Mouse (Mus musculus) monocyte, adult 5-6 weeks (primary cell): ENCODE results near the gene Prss36. TPM values are rescaled to one million over a fixed set of nuclear protein-coding genes. Genes with fewer than 3 reads are reported as not detected.
"Not testable (repeated sequence)": the region's sequence is repeated elsewhere in the genome, so short reads cannot be mapped to it uniquely, and the experiment has no call there.

Source experiments
- ATAC-seq: fragments of 153-309, 156-312 bp; replicated peaks from 2 replicates; pipeline ENCODE4 v1.8.0; 2017; ENCODE audit warnings: mild to moderate bottlenecking; ENCODE audit not compliant: low TSS enrichment, insufficient number of reproducible peaks, severe bottlenecking, poor library complexity, low FRiP score
- total RNA-seq: library from RNA; stranded (forward); fragments of 200-1000, 200-491, 200-594 nt; gene quantifications from 3 replicates; pipeline ENCODE4 v1.2.3, GENCODE M21; 2017

The Prss36 gene
- total RNA-seq: 1.1 TPM in 2 of 3 replicates, not detected in the other

DNA sequence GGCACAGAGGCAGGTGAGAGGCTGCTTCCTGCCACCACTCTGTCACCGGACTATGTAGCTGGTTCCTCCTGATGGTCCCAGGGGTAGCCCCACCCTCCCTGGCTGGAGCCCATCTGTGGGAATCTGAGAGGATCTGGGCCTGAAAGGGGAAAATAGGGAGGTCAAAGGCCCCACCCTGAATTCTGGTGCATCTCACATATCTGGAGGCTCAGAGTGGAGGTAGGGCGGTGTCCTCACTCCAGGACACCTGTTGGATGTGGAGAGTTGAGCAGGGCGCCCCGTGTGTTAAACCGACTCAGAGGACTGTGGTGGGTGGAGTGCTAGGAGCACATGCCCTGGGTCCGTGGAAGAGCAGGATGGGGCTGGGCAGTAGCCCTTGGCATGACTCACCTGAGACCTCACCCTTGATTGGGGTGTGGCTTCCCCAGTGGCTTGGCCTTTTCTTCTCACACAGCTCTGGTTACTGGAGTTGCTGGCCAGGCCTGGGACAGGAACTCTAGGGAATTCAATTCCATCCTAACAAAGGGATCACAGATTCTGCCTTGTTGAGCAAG lies at the start of gene Prss36:
Prss36 (minus strand) TSS at position 256 of the 554 bp plus-strand sequence.
- no peak; the same call in 1 of the 2 replicates for ATAC-seq

DNA sequence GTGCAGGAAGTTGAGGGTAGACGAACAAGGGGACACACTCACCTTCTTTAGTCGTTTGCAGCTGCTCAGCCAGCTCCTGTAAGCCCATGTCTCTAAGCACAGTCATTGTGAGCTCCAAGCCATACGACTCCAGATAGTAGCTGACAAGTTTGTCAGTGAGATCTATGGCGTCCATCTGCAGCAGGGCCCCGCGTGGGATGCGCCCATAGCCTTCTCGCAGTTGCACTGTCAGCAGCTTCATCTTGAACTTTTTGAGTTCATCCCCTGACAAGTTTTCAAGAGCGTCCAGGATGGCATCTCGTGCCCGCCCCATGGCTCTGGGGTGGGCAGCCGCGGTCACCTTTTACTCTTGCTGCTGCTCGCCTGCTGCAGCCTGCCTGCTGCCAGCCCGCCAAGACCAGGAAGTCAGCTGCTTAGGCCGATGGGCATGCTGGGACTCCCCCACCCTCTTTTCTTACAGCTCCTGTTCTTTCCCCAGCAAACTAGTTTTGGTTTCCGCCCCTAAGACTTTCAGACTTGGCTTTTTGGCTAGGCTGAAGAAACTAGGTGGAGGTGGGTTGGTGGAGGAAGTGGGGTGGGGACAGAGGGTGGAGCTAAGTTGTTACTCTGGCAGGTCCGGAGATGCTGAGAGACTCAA lies 46.9 kb upstream of the Prss36 start, which contains the start of gene Pycard:
Pycard (minus strand) TSS at position 527 of the 637 bp plus-strand sequence.
- peak; percentile 54 for ATAC-seq

DNA sequence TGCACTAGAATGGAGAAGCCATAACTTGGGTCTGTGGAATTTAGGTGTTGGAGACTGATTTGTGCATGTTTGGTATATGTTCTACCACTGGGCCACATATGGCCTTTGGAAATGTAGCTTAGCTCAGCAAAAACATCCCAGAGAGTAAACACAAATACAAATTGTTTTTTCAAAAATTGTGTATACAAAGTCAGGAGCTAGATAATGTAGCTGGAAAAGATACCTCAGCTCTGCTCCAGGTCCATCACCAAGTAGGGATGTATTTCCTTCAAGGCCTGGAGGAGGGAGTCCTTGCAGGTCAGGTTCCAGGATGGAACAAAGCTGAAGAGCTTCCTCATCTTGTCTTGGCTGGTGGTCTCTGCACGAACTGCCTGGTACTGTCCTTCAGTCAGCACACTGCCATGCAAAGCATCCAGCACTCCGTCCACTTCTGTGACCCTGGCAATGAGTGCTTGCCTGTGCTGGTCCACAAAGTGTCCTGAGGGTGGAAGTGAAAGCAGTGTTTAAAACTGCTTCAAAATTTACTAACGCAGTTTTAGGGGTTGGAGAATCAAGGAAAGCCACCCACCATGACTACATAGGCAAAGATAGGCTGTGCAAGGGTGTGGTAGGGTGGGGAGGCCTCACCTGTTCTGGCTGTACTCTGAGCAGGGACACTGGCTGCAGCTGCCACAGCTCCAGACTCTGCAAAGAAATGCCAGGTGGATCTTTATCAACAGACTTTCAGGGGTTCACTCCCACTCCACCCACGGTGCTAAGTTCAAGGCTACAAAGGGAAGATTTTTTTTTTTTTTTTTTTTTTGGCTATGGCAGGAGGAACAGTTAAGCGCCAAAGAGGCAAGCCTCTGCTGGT lies 46.2 kb upstream of the Prss36 start:
- ATAC-seq: 0 out of 2 replicates have a peak, but pooled peaks have one; percentile 16

DNA sequence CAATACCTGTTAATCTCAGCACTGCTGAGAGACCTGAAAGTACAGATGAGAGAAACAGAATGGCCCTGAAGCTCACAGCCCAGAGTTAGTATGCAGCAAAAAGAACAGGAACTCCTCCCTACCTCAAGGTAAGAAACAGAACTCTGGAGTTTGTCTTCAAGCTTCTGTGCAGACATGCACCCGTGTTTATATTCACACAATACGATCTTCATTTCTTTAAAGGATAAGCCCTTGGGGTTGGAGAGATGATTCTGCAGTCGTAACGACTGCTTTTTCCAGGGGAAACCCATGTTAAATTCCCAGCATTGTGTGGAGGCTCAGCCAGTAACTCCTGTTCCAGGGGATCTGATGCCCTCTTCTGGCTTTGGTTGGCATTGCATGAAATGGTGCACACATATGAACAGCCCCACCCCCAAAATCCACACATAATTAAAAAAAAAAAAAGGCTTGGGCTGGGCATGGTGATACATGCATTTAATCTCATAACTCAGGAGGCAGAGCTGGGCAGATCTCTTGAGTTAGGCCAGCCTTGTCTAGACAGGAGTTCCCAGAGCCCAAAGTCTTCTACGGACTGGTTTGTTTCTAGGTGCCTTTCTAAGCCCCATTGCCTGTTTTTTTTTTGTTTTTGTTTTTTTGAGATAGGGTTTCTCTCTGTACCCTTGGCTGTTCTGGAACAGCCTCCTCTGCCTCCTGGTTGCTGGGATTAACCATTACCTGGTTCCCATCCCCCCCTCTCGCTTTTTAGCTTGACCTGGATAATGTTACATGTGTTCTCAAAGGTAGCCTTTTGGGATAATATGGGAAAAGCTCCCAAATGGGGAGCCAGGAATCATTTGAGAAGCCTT lies 45.3 kb upstream of the Prss36 start:
- peak; percentile 42; the same call in 1 of the 2 replicates for ATAC-seq

DNA sequence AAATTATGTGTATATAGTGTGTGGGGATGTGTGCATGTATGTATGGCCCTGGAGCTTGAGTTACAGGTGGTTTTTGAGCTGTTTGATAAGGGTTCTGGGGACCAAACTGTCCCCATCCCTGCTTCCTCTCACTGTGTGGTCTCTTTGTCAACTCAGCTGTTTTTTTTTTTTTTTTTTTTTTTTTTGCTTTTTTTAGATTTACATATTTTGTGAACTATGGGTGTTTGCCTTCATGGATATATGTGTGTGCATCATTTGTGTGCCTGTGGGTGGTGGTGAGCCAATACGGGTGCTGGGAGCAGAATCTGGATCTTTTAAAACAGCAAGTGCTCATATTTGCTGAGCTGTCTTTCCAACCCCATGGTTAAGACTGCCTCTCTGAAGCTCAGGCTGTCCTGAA lies 42.4 kb upstream of the Prss36 start:
- no peak for ATAC-seq

DNA sequence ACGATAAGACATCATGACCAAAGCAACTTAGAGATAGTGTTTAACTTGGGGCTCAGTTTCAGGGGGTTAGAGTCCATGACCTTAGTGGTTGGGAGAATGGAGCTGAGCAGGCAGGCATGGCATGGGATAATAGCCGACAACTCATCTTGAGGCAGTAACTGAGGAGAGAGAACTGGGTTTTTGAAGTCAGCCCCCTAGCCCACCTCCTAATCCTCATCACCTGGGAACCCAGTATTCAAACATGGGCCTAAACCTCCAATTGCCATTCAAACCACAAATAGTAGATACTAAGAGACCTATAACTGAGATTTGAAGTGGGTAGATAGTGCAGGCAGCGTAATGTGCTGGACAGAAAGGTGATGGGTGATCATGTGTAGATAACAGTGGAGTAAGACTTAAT lies 34.1 kb upstream of the Prss36 start:
- ATAC-seq: no peak

DNA sequence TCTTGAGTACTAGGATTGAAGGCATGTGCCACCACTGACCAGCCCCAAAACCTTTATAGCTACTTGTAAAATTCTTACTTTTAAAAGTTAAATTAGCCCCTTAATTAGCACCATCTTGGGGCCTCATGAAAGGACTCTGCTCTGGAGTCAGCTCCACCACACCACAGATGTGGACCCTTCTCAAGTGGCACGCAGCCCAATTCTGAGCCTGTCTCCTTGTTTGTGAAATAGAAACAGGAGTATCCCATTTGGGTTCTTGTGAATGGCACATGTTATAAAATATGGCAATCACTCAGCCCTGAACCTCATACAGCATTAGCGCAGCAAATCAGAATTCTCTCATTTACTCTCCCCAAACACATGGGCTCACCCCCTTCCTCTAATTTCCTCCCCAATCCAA lies 32.3 kb upstream of the Prss36 start:
- ATAC-seq: no peak

DNA sequence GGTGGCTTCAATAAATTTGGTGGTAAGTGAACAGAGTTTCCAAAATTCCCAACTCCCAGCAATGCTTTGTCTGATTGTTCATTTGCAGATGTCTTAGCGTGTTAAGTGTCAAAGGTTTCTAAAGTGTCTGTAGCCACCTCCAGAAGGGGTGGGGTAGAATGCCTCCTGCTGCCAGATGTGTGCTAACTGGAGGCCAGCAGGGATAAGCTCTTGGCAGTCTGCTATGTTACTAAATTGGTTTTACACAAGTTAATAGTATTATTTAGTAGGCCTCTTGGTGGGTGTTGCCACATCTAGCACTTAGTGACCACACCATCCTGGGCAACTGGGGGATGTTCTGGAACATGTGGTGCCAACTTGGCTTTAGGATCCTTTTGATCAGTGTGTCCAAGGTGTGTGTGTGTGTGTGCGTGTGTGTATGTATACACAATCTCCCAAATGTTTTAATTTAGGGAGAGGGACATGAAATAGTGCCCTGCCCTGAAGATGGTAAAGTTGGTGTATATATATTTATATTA lies 27.9 kb upstream of the Prss36 start:
- ATAC-seq: no peak

DNA sequence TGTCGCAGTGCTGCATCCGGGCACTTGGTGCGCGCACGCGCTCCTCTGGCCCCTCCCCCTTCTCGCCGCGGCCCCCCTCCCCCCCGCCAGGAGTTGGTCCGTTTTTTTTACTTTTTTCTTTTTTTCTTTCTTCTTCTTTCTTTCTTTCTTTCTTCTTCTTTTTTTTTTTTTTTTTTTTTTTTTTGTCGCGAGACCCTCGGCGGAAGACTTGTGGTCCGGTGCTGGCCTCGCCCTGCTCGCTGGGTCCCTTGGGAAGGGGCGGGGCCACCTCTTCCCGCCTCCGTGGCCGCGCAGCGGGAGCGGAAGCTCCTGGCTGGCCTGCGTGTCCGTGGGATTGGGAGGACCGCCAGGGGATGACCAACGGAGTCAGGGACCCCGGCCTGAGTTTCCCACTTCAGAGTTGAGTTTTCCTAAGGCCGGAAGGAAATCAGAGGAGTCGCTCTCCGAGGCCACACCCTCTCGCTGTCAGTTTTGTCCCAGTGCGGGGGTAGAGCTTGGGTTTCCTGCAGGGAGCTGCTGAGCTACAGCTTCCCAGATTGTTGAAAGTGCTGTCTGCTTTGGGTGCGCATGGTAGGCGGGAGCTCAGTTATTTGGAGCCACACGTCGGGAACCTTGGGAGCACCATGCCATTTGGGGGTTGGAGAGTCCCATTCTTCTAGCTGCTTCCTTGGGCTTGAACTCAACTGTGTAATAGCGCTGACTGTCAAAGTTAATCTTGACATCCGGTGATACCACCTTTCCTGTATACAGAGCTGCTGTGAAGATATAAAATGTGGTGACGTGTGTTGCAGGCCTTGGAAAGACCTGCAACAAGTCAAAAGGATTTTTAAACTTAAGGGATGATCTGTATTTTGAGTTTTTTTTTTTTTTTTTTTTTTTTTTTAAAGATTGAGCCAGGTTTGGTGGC lies 21.6 kb upstream of the Prss36 start:
- ATAC-seq: no peak; the same call in none of the 2 replicates

DNA sequence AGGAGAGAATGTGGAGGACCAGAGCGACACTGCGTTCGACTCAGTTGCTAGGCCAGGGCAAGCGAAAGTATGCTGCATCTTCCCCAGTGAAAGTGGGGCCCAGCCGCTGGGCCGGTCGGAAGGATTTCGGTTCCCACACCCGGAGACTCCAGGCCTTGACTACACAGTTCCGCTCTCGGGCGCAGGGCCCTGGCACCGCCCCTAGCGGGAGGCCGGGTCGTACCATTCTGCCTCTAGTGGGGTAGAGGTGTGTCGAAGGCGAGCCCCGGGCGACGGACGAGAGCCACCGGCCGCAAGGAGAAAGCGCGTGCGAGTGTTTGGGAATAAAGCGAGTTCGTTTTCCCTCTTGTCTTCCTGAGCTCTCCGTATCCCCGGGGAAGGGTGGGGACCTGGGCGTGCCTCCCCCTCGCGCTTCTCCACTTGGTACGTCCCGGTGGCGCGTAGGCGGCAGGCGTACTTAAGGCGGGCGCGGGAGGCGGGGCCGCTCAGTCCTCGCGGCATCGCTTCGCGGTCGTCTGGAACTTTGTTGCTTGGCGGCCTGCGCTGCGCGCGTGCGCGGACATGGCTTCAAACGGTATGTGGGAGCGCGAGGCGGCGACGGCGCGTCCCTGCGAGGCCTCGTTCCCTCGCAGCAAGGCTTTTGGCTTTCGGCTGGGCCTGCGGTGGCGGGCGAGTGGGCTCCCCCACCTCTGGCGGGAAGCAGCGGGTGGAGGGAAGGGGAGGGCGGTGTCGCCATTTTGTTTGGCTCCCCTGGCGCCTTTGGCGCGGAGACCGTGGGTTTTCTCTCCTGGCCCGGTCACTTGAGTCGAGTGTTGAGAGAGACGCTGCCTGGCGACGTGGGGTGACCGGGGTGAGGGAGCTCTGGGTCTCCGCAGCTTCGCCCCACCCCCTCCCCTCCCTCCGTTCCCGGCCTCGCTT lies 20.7 kb upstream of the Prss36 start, which contains the start of gene Fus:
Fus (plus strand) TSS at position 454 of the 918 bp plus-strand sequence.
- peak; percentile 94 for ATAC-seq

DNA sequence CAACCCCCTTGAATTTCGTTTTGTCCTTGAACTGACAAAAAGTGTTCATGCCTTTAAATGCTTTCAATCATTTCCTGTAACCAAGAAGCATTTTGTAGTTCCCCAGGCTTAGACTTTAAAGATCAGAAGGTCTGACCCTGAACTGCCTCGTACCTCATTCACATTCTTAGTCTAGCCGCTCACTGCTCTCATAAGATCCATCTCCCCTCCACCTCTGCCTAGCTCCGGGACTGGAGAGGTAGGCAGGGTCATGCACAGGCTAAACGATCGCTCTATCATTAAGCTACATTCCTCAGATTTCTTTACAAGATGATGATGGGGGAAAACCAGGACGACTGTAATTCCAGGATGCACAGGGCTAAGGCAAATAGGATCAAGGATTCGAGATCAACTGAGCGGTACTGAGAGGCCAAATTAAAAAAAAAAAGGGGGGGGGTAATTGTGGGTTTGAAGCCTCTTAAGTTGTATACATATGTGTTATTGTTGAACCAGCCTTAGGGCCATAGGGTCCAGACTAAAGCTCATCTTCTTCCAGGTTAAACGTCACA lies 19.9 kb upstream of the Prss36 start:
- no peak for ATAC-seq

DNA sequence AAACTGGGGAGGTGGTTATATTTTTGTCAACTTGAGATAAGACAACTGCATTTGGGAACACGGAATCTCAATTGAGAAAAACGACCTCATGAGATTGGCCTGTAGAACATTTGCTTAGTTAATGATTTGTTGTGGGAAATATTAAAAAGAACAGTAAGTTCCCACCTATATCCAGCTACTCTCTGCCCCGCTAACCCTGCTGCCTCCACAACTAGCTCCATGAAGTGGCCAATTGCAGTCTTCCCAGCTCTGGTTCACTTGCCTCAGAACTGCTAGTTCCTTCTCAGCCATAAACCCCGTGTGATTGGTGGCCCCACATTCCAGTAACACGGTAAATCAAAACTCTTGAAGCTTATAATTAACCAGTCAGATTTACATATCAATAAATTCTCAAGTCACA lies 12.8 kb upstream of the Prss36 start:
- ATAC-seq: no peak

DNA sequence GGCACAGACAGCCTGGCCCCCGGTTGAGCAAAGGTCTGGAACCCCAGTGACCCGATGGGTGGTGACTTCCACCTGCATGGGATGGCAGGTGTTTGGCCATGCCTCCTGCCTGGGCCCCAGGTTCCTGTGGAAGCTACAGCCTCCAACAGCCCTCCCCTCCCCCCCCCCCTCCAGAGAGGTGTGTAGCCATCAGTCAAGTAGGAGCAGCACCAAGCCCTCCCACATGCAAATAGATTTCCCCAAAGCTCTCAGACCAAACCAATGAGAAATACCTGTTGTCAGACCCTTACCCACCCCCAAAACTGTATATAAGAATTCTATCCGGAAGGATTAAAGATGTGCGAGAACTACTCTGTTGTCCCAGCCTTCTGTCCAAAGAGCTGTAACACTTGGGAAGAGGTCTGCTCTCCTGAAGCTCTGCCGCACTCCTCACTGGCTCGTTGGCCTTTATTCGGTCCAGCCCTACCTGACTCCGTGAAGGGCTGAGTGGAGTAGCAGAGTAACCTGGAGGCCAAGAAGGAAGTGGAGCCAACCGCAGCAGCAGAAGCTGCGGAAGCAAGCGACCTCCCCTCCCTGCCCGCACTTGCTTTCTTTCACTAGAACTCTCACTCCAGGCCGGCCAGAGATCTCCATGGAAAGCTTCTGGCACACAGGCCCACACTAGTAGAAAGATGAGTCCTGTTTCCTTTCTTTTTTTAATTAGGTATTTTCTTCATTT lies 6.5 kb upstream of the Prss36 start:
- ATAC-seq: peak; percentile 56; the same call in 1 of the 2 replicates

DNA sequence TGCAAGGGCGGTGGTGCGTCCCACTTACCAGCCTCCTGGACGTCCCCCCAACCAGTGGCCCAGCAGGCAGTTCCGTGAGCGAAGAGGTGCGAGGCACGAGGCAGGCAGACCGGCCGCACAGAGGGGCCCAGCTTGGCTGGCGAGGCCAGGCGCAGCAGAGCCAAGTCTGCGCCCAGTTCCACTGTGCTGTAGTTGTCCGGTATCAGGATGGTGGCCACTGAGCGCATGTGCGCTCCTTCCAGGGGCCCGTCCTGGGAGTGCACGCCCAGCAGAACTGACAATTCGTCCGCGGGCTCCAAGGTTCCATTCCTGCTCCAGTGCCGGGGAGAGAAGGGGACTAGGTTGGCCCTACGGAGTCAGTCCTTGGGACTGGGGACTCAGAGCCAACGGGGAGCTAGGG lies 1.9 kb downstream of the Prss36 start:
- no peak for ATAC-seq

DNA sequence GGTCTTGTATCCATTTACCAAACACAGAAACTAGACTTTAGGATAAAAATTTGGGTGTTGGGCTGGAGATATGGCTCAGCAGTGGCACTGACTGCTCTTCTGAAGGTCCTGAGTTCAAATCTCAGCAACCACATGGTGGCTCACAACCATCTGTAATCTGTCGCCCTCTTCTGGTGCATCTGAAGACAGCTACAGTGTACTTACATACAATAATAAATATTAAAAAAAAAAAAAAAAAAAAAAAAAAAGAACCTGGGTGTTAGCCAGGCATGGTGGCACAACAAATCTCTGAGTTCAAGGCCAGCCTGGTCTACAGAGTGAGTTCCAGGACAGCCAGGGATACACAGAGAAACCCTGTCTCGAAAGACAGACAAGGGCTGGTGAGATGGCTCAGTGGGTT lies 4.4 kb downstream of the Prss36 start:
- ATAC-seq: not testable (repeated sequence)
